Mouse (Mus musculus) lung, adult 2 months (tissue): ENCODE data around the gene N4bp1.

Experiments used
- CTCF ChIP-seq: fragments of 200-500 bp; IDR thresholded peaks from 2 replicates; pipeline ENCODE4 v1.5.1; 2011; ENCODE audit warnings: mild to moderate bottlenecking, low read length, control low read depth; ENCODE audit not compliant: insufficient read depth
- POLR2A ChIP-seq: fragments of 200-500 bp; IDR thresholded peaks from 2 replicates; pipeline ENCODE4 v1.6.1; 2011; ENCODE audit warnings: low read depth, mild to moderate bottlenecking, control low read depth, low read length, borderline replicate concordance; ENCODE audit errors: extremely low read depth

- TF ChIP-seq CTCF, result peak; percentile 53
- TF ChIP-seq POLR2A, result no peak
These were observed 76.8 kb downstream of the N4bp1 start for GRCm38 (mm10) chr8:86808239-86808638.
